Mouse (Mus musculus) cortical plate, adult 2 months (tissue): ENCODE results near the gene Chd4. TPM values are rescaled to one million over a fixed set of nuclear protein-coding genes. Genes with fewer than 3 reads are reported as not detected.
A peak's percentile ranks its signal among the peaks of the same experiment; 100 is the strongest.
"Not testable (repeated sequence)": the region's sequence is repeated elsewhere in the genome, so short reads cannot be mapped to it uniquely, and the experiment has no call there.

Experiments
- H3K27ac ChIP-seq: fragments of 200-500 bp; 2 replicates; pipeline ENCODE4 v1.5.1; 2012; ENCODE audit warnings: low read length, control low read depth, inconsistent platforms; ENCODE audit not compliant: insufficient read depth
- H3K4me1 ChIP-seq: fragments of 200-500 bp; 2 replicates; pipeline ENCODE4 v1.6.1; 2011; ENCODE audit warnings: low read length; ENCODE audit not compliant: control insufficient read depth, insufficient read depth
- H3K4me3 ChIP-seq: fragments of 200-500 bp; 2 replicates; pipeline ENCODE4 v1.5.1; 2011; ENCODE audit warnings: mild to moderate bottlenecking, low read length, control low read depth; ENCODE audit not compliant: insufficient read depth
- CTCF ChIP-seq: fragments of 200-500 bp; IDR thresholded peaks from 2 replicates; pipeline ENCODE4 v1.5.1; 2011; ENCODE audit warnings: mild to moderate bottlenecking, control low read depth, low read length; ENCODE audit not compliant: insufficient read depth; ENCODE audit errors: extremely low read depth
- POLR2A ChIP-seq: fragments of 200-500 bp; IDR thresholded peaks from 2 replicates; pipeline ENCODE4 v1.6.1; 2011; ENCODE audit warnings: mild to moderate bottlenecking, low read length, control low read depth; ENCODE audit not compliant: insufficient read depth; ENCODE audit errors: extremely low read depth
- polyA plus RNA-seq: library from polyadenylated mRNA; depleted of rRNA; stranded (reverse); fragments of >200 nt; gene quantifications from 2 replicates; pipeline ENCODE4 v1.2.3, GENCODE M21; 2012

Gene Chd4
- polyA plus RNA-seq, 1 experiment, result 79.0 TPM

DNA sequence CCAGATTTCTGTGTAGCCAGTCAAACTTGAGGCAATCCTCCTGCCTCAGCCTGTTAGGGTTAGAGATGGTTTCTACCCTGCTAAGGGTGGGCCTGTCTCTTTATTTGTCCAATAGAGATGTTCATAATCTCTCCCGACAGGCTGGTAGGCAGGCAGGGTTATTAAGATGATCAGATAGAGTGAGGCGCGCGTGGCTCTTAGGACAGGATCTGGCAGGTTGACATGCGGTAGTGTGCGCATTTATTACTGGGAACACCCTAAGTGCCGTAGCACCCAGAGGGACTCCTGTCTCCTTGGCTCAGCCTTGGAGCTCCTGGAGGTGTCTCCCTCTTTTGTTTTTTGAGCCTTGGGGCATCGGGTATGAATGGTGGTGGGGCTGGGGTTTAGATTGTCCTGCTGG, 59.5 kb downstream of the Chd4 start:
- no peak for TF ChIP-seq CTCF
- H3K4me1 ChIP-seq, result no peaks in the 10 kb centered on the region
- no peak overlapping the region for H3K27ac ChIP-seq
- H3K4me3 ChIP-seq, result no peak overlapping the region

DNA sequence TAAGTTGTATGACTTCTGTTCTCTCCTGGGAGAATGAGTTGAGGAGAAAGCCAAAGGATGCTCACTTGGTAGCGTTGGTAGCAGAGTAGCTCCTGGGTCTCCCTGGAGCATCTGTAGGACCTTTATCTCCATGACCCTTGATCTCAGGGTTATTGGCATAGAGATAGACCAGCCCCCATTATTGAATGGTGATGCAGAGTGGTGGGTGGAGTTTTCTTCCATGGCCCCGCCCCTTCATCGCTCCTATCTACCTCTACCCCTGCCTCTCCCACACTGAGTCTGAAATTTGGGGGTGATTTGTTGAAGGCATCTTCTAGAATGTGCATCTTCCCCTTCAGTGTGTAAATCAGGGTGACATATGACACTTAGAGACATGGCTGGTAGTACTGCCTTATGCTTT, 60.7 kb downstream of the Chd4 start:
- H3K4me1 ChIP-seq, result peaks cover 1% of the 10 kb centered on the region; the same call in 1 of the 2 replicates
- H3K4me3 ChIP-seq, result no peak overlapping the region
- TF ChIP-seq POLR2A (no peak), CTCF (no peak)
- no peak overlapping the region for H3K27ac ChIP-seq

DNA sequence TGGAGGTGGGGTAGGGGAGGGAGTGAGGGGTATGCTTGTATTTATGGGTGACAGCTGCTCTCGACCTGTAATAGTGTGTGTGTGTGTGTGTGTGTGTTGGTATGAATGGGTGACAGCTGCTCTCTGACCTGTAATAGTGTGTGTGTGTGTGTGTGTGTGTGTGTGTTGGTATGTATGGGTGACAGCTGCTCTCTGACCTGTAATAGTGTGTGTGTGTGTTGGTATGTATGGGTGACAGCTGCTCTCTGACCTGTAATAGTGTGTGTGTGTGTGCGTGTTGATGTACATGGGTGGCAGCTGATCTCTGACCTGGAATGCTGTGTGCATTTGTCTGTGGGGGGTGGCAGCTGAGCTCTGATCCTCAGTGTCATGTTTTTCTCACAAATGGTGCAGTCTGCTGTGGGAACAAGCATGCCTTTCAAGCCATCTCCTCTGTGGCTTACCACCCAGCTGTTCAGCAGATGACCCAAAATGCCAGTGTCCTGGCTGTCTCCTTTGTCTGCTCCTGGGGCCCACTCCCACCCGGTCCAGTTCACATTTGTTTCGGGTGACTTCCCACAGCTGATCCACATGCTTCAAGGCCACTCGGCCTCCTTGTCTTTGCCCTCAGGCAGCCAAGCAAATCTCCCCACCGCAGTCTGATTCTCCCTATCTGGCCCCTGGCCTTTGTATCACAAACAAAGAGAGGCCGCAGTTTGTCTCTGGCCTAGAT, 61.3 kb downstream of the Chd4 start:
- Histone ChIP-seq H3K4me3 (no peak overlapping the region), H3K4me1 (peaks cover 1% of the 10 kb centered on the region; the same call in 1 of the 2 replicates), H3K27ac (peak overlapping the region; percentile 28; the same call in 1 of the 2 replicates)
- no peak for TF ChIP-seq CTCF

DNA sequence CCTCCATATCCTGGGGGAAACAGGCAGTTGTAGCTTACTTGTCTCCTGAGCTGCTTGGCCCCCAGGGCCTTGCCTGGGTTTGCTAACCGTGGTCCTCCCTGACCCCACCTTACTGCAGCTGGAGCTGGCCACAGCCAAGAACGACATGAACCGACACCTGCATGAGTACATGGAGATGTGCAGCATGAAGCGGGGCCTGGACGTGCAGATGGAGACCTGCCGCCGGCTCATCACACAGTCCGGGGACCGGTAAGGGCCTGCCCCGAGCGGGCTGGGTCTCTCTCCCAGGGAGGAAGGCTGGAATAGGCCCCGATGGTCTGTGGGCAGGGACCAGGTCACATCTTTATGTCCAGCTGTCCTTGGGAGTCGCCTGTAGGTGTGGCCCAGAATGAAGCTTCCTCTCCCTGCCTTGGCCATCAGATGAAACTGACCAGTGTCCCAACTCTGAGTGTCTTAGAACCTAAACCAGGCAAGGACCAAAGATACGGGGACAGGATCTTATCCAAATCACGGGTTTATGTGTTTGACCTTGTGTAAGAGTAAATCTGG, 63.2 kb downstream of the Chd4 start:
- TF ChIP-seq POLR2A (no peak), CTCF (no peak)
- H3K4me3 ChIP-seq, result no peak overlapping the region
- H3K27ac ChIP-seq, result no peak overlapping the region
- peaks cover 1% of the 10 kb centered on the region; the same call in 1 of the 2 replicates for H3K4me1 ChIP-seq

- H3K4me3 ChIP-seq, result no peak overlapping the region
- H3K27ac ChIP-seq, result no peak overlapping the region
- no peak for TF ChIP-seq CTCF
- TF ChIP-seq POLR2A, result no peak
- H3K4me1 ChIP-seq, result peaks cover 1% of the 10 kb centered on the region; the same call in 1 of the 2 replicates
Measured at GRCm38 (mm10) chr6:125159773-125160557, 64.2 kb downstream of the Chd4 start.

- Histone ChIP-seq H3K4me3 (no peak overlapping the region), H3K27ac (no peak overlapping the region), H3K4me1 (peaks cover 1% of the 10 kb centered on the region; the same call in 1 of the 2 replicates)
- no peak for TF ChIP-seq POLR2A
- TF ChIP-seq CTCF, result no peak
Measured at GRCm38 (mm10) chr6:125160558-125160853, 64.7 kb downstream of the Chd4 start.

- Histone ChIP-seq H3K4me1 (peaks cover 1% of the 10 kb centered on the region; the same call in 1 of the 2 replicates), H3K27ac (no peak overlapping the region), H3K4me3 (no peak overlapping the region)
- TF ChIP-seq POLR2A (peak; percentile 63), CTCF (no peak)
Measured at GRCm38 (mm10) chr6:125160854-125161760, 65.3 kb downstream of the Chd4 start.

- not testable (repeated sequence) for H3K4me3 ChIP-seq, H3K4me1 ChIP-seq, H3K27ac ChIP-seq
- peak; percentile 54 for TF ChIP-seq CTCF
Measured at GRCm38 (mm10) chr6:125161971-125162370, 66.2 kb downstream of the Chd4 start.

GRCm38 (mm10) chr6:125162615-125163305, 67.0 kb downstream of the Chd4 start:
- H3K4me3 ChIP-seq, result peak overlapping the region; percentile 92; the same call in 1 of the 2 replicates
- H3K27ac ChIP-seq, H3K4me1 ChIP-seq: not testable (repeated sequence)
